ENCODE assay signal across 8 mouse cellular contexts in genomic region chr6:94464037-94464891, GRCm38 (mm10). TPM values are rescaled to one million over a fixed set of nuclear protein-coding genes. Genes with fewer than 3 reads are reported as not detected.
DNase-seq lines count a peak whose midpoint lies in the region; ATAC-seq and TF ChIP-seq lines count a peak whose summit lies in the region.

No protein-coding gene starts in this region.

- H3K9ac ChIP-seq in embryonic facial prominence, embryonic 11.5 days (replicated peaks; ENCODE audit: low read length): 0 out of 2 replicates have a peak overlapping the region, but pooled peaks have one; percentile 19
- H3K9ac ChIP-seq in midbrain, postnatal 0 days (replicated peaks; ENCODE audit: low read length, poor library complexity, severe bottlenecking): no peak overlapping the region

- no peaks in the 10 kb centered on the region for H3K27me3 ChIP-seq in embryonic facial prominence, embryonic 11.5 days (ENCODE audit: control insufficient read depth, insufficient read depth, low read length)
- H3K27me3 ChIP-seq in limb, embryonic 10.5 days (ENCODE audit: low read depth, poor library complexity, severe bottlenecking): no peaks in the 10 kb centered on the region
- H3K27me3 ChIP-seq in midbrain, postnatal 0 days (ENCODE audit: insufficient read depth, low read length): no peaks in the 10 kb centered on the region

- H3K4me2 ChIP-seq in embryonic facial prominence, embryonic 11.5 days (ENCODE audit: low read depth, low read length): peak overlapping the region; percentile 24
- H3K4me2 ChIP-seq in midbrain, postnatal 0 days (ENCODE audit: low read depth, low read length, poor library complexity, severe bottlenecking): peak overlapping the region; percentile 44

- no peaks in the 10 kb centered on the region for H3K4me1 ChIP-seq in embryonic facial prominence, embryonic 11.5 days (ENCODE audit: control insufficient read depth, insufficient read depth, low read length)
- peaks cover 8% of the 10 kb centered on the region for H3K4me1 ChIP-seq in limb, embryonic 10.5 days
- no peaks in the 10 kb centered on the region for H3K4me1 ChIP-seq in midbrain, postnatal 0 days (ENCODE audit: insufficient read depth, low read length)

- no peak overlapping the region for H3K4me3 ChIP-seq in embryonic facial prominence, embryonic 11.5 days (ENCODE audit: low read depth, low read length)
- H3K4me3 ChIP-seq in limb, embryonic 10.5 days: peak overlapping the region; percentile 26; the same call in 1 of the 2 replicates
- H3K4me3 ChIP-seq in midbrain, postnatal 0 days (ENCODE audit: low read depth, low read length): peak overlapping the region; percentile 22; the same call in 1 of the 2 replicates

- DNase-seq in 3134 (ENCODE audit: extremely low read depth, insufficient read length, low spot score): peak; percentile 10
- DNase-seq in adrenal gland, postnatal 10 days: peak; percentile 54
- peak; percentile 90 for DNase-seq in embryonic facial prominence, embryonic 11.5 days (ENCODE audit: low spot score)
- DNase-seq in heart, adult 9 months (ENCODE audit: low spot score in 2 of 2): peak; percentile 12 to 36
- peak; percentile 51 for DNase-seq in kidney, adult 9 months
- DNase-seq in limb, embryonic 10.5 days (ENCODE audit: low spot score): peak; percentile 51
- DNase-seq in midbrain, postnatal 0 days (ENCODE audit: low spot score): peak; percentile 86
- DNase-seq in testis, postnatal 10 days (ENCODE audit: low spot score): peak; percentile 62

- 12% methylated on average over 12 of the region's 12 CpGs for WGBS in embryonic facial prominence, embryonic 11.5 days
- WGBS in limb, embryonic 10.5 days: 27% methylated on average over 12 of the region's 12 CpGs
- WGBS in midbrain, postnatal 0 days: 6% methylated on average over 12 of the region's 12 CpGs

- peak; percentile 88 for ATAC-seq in embryonic facial prominence, embryonic 11.5 days (replicated peaks; ENCODE audit: insufficient number of reproducible peaks, low FRiP score, low TSS enrichment, low read depth)
- peak; percentile 75 for ATAC-seq in midbrain, postnatal 0 days (ENCODE audit: low FRiP score)

- H3K9me3 ChIP-seq in embryonic facial prominence, embryonic 11.5 days (replicated peaks; ENCODE audit: control insufficient read depth, low read length): no peaks in the 10 kb centered on the region
- no peaks in the 10 kb centered on the region for H3K9me3 ChIP-seq in limb, embryonic 10.5 days (replicated peaks)
- H3K9me3 ChIP-seq in midbrain, postnatal 0 days (ENCODE audit: low read length): no peaks in the 10 kb centered on the region

- H3K27ac ChIP-seq in embryonic facial prominence, embryonic 11.5 days (replicated peaks; ENCODE audit: low read depth, low read length): no peak overlapping the region
- H3K27ac ChIP-seq in limb, embryonic 10.5 days: peak overlapping the region; percentile 63; the same call in 1 of the 2 replicates
- H3K27ac ChIP-seq in midbrain, postnatal 0 days (ENCODE audit: low read depth, low read length): peak overlapping the region; percentile 19; the same call in 1 of the 2 replicates

- TF ChIP-seq CTCF in midbrain, postnatal 0 days (IDR thresholded peaks at IDR 0.05): peak; percentile 97

- no peaks in the 10 kb centered on the region for H3K36me3 ChIP-seq in embryonic facial prominence, embryonic 11.5 days (replicated peaks; ENCODE audit: control insufficient read depth, insufficient read depth, low read depth, low read length)
- no peaks in the 10 kb centered on the region for H3K36me3 ChIP-seq in limb, embryonic 10.5 days
- H3K36me3 ChIP-seq in midbrain, postnatal 0 days (ENCODE audit: insufficient read depth, low read length): no peaks in the 10 kb centered on the region

RNA-seq across cellular contexts. Expression of gene Slc25a26, which starts 35.9 kb away (rescaled TPM):
- 10 to 100 TPM; 14.4 to 16.1 TPM for total RNA-seq in adrenal gland, postnatal 10 days (2021)
- 6.0 and 7.8 TPM in 2 replicates for polyA plus RNA-seq in embryonic facial prominence, embryonic 11.5 days (2014; fragmentation: Nextera tagmentation; extraction: Ambion mirVana)
- polyA plus RNA-seq in limb, embryonic 10.5 days (2016; fragmentation: Nextera tagmentation; extraction: Ambion mirVana): 8.1 TPM in 2 replicates
- total RNA-seq in midbrain, postnatal 0 days (2014; rRNA removed): 11.8 and 19.2 TPM in 2 replicates
- 10.7 and 11.5 TPM in 2 replicates for polyA plus RNA-seq in midbrain, postnatal 0 days (2015; fragmentation: Nextera tagmentation; extraction: Ambion mirVana)

Comparison
In these comparisons a context has a peak if more than half of its experiments do, and no peak if none do; other contexts are left out.
1. DNase-seq: peak in every context shown above with its lines; median percentile 90 in embryonic facial prominence, embryonic 11.5 days; 86 in midbrain, postnatal 0 days; 62 in testis, postnatal 10 days; 54 in adrenal gland, postnatal 10 days; 51 in kidney, adult 9 months; 51 in limb, embryonic 10.5 days; 24 in heart, adult 9 months; 10 in 3134.